Mouse (Mus musculus): ENCODE data around the gene Adgrg3. TPM values are rescaled to one million over a fixed set of nuclear protein-coding genes. Genes with fewer than 3 reads are reported as not detected.

Adgrg3 gene
- total RNA-seq, 1 experiment = 0.36 TPM

DNA sequence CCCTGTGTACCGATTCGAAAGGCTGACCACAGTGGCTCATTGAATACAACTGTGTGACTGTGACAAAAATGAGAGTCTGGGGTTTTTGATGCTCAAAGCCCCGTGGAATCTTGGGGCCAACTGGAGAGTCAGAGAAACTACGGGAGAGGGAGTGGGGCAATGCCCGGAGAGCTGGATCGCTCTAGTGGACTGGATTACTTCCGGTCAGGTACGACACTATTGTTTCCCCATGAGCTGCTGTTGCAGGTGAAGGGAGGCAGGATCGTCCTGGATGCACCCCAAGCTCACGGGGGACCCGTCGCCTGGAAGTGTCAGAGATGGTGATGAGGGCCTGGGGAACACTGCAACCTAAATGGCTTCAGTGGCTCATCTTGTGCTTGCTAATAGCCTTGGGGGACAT, 21.5 kb upstream of the Adgrg3 start:
- H3K9ac ChIP-seq (ENCODE audit: insufficient read depth, low read depth, low read length, poor library complexity, severe bottlenecking) = no peak overlapping the region

DNA sequence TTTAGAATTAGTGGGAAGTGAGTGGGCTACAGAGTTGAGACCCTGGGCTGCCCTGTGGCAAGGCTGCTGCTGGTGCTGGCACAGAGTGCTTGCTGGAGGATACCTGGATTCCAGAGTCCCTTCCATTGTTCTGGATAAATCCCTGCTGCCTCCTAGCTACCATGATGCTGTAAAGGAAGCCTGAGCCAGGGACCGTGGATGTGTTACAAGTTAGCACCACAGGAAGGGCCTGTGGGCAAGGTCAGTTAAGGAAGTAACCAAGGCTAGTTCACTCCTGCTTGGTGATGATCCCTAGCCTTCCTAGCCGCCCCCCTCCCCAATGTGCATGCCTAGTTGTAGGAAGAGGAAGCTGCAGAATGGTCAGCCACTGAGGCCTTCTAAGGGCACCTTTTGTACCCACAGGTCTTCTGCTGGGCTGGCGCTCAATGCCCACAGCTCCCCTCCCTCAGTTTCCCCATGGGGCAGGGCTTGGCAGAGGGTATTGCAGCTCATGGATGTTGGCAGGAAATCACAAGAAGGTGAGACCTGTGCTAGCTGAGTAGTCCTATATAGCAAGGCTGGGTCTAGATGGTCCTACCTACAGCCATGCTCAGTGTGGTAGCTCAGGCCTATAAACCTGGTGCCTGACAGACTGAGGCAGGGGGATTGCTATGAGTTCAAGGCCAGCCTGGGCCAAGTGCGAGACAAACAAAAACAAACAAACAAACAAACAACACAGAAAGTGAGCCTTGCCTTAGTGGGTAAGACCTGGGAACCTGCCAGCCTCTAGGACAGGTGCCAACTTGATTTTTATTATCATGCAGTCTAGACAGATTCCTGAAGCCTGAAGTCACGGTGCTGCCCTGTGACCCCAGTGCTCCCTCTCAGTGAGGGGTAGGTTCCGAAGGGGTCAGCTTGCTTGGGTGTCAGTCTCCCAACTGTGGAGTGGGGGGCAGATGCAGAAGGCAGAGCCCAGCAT, 20.3 kb upstream of the Adgrg3 start:
- no peak for DNase-seq (ENCODE audit: low read depth, low spot score)
- Histone ChIP-seq H3K9ac (ENCODE audit: insufficient read depth, low read depth, low read length, poor library complexity, severe bottlenecking) (no peak overlapping the region), H3K9me3 (ENCODE audit: control insufficient read depth, insufficient read depth, low read depth, low read length) (no peaks in the 10 kb centered on the region), H3K4me3 (ENCODE audit: insufficient read depth in 1 of 2, low read depth in 1 of 2, low read length in 2 of 2, poor library complexity in 1 of 2, severe bottlenecking in 1 of 2) (no peak overlapping the region), H3K36me3 (ENCODE audit: control insufficient read depth, insufficient read depth, low read length, poor library complexity, severe bottlenecking) (no peaks in the 10 kb centered on the region), H3K27ac (ENCODE audit: insufficient read depth, low read depth, low read length, poor library complexity, severe bottlenecking) (no peak overlapping the region), H3K4me1 (ENCODE audit: control insufficient read depth in 2 of 2, insufficient read depth in 2 of 2, low read length in 2 of 2, poor library complexity in 1 of 2) (peaks cover 6 to 22% of the 10 kb centered on the region in 2 experiments)
- in situ Hi-C loops (cut with MboI; ENCODE audit: low sequenced_read_pairs in 2 of 2, unreplicated experiment in 2 of 2) = no loop called here
- TF ChIP-seq ZC3H11A (IDR thresholded peaks at IDR 0.05; ENCODE audit: borderline replicate concordance, low read depth, low read length) (no peak), HCFC1 (IDR thresholded peaks at IDR 0.05; ENCODE audit: borderline replicate concordance, insufficient read depth, low read length) (no peak), MAFK (IDR thresholded peaks at IDR 0.05; ENCODE audit: insufficient read depth, low read depth, low read length) (no peak), CHD2 (IDR thresholded peaks at IDR 0.05; ENCODE audit: low read depth, low read length) (no peak), ZNF384 (IDR thresholded peaks at IDR 0.05; ENCODE audit: low read depth, low read length) (no peak)

More for the DNA sequence above, 21.5 kb upstream of the Adgrg3 start:
- in situ Hi-C loops (cut with MboI; ENCODE audit: low sequenced_read_pairs in 2 of 2, unreplicated experiment in 2 of 2) = no loop called here
- peaks cover 6 to 14% of the 10 kb centered on the region in 2 experiments for H3K4me1 ChIP-seq (ENCODE audit: control insufficient read depth in 2 of 2, insufficient read depth in 2 of 2, low read length in 2 of 2, poor library complexity in 1 of 2)
- TF ChIP-seq ZNF384 (IDR thresholded peaks at IDR 0.05; ENCODE audit: low read depth, low read length) (no peak), HCFC1 (IDR thresholded peaks at IDR 0.05; ENCODE audit: borderline replicate concordance, insufficient read depth, low read length) (no peak), MAFK (IDR thresholded peaks at IDR 0.05; ENCODE audit: insufficient read depth, low read depth, low read length) (no peak), ZC3H11A (IDR thresholded peaks at IDR 0.05; ENCODE audit: borderline replicate concordance, low read depth, low read length) (no peak), CHD2 (IDR thresholded peaks at IDR 0.05; ENCODE audit: low read depth, low read length) (no peak)
- no peak for DNase-seq (ENCODE audit: low read depth, low spot score)
- H3K27ac ChIP-seq (ENCODE audit: insufficient read depth, low read depth, low read length, poor library complexity, severe bottlenecking) = no peak overlapping the region
- no peaks in the 10 kb centered on the region for H3K9me3 ChIP-seq (ENCODE audit: control insufficient read depth, insufficient read depth, low read depth, low read length)
- H3K4me3 ChIP-seq (ENCODE audit: insufficient read depth in 1 of 2, low read depth in 1 of 2, low read length in 2 of 2, poor library complexity in 1 of 2, severe bottlenecking in 1 of 2) = no peak overlapping the region
- no peaks in the 10 kb centered on the region for H3K36me3 ChIP-seq (ENCODE audit: control insufficient read depth, insufficient read depth, low read length, poor library complexity, severe bottlenecking)

DNA sequence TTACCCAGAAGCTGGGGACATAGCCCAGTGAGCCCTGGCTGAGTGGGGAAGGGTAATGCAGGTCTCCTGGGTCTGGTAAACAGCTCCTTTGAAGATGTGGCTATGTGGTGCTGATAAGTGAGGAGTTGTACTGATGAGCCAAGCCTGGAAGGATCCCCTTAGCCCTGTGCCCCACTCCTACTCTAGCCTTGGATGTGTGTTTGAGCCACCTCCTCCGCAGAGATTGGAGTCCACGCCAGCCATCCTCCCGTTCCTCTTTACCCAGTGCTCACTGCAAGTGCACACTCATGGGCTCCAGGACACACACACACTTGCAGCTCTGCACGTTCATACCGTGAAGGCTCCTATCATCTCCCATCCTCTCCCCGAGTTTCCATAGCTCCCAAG, 19.6 kb upstream of the Adgrg3 start:
- no peaks in the 10 kb centered on the region for H3K36me3 ChIP-seq (ENCODE audit: control insufficient read depth, insufficient read depth, low read length, poor library complexity, severe bottlenecking)
- no peaks in the 10 kb centered on the region for H3K9me3 ChIP-seq (ENCODE audit: control insufficient read depth, insufficient read depth, low read depth, low read length)
- no peak for DNase-seq (ENCODE audit: low read depth, low spot score)
- in situ Hi-C loops (cut with MboI; ENCODE audit: low sequenced_read_pairs in 2 of 2, unreplicated experiment in 2 of 2) = no loop called here
- peaks cover 6 to 25% of the 10 kb centered on the region in 2 experiments for H3K4me1 ChIP-seq (ENCODE audit: control insufficient read depth in 2 of 2, insufficient read depth in 2 of 2, low read length in 2 of 2, poor library complexity in 1 of 2)
- TF ChIP-seq ZNF384 (IDR thresholded peaks at IDR 0.05; ENCODE audit: low read depth, low read length) = no peak
- TF ChIP-seq ZC3H11A (IDR thresholded peaks at IDR 0.05; ENCODE audit: borderline replicate concordance, low read depth, low read length) = no peak
- no peak for TF ChIP-seq HCFC1 (IDR thresholded peaks at IDR 0.05; ENCODE audit: borderline replicate concordance, insufficient read depth, low read length)
- no peak for TF ChIP-seq MAFK (IDR thresholded peaks at IDR 0.05; ENCODE audit: insufficient read depth, low read depth, low read length)
- no peak for TF ChIP-seq CHD2 (IDR thresholded peaks at IDR 0.05; ENCODE audit: low read depth, low read length)
- no peak overlapping the region for H3K4me3 ChIP-seq (ENCODE audit: insufficient read depth in 1 of 2, low read depth in 1 of 2, low read length in 2 of 2, poor library complexity in 1 of 2, severe bottlenecking in 1 of 2)
- H3K27ac ChIP-seq (ENCODE audit: insufficient read depth, low read depth, low read length, poor library complexity, severe bottlenecking) = no peak overlapping the region
- no peak overlapping the region for H3K9ac ChIP-seq (ENCODE audit: insufficient read depth, low read depth, low read length, poor library complexity, severe bottlenecking)

DNA sequence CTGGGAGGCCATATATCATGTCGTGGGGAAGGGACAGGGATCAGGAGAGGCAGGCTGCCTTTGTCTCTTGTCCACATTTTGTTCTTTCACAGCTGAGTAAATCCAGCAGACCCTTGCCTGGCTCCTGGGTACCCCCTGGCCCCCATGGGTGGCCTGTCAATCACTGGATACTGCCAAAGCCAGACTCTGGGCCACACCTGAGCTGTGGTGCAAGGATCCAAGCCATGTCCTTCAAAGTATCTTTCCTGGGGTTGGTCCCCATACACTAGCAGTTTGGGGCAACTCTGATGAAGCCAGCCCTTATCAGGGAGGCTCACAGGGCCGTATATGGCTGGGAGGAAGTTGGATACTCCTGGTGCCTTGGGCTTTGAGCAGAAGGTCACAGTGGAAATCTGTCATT, 19.1 kb upstream of the Adgrg3 start:
- Histone ChIP-seq H3K9me3 (ENCODE audit: control insufficient read depth, insufficient read depth, low read depth, low read length) (no peaks in the 10 kb centered on the region), H3K9ac (ENCODE audit: insufficient read depth, low read depth, low read length, poor library complexity, severe bottlenecking) (no peak overlapping the region), H3K36me3 (ENCODE audit: control insufficient read depth, insufficient read depth, low read length, poor library complexity, severe bottlenecking) (no peaks in the 10 kb centered on the region), H3K4me1 (ENCODE audit: control insufficient read depth in 2 of 2, insufficient read depth in 2 of 2, low read length in 2 of 2, poor library complexity in 1 of 2) (peaks cover 6 to 25% of the 10 kb centered on the region in 2 experiments), H3K27ac (ENCODE audit: insufficient read depth, low read depth, low read length, poor library complexity, severe bottlenecking) (no peak overlapping the region), H3K4me3 (ENCODE audit: insufficient read depth in 1 of 2, low read depth in 1 of 2, low read length in 2 of 2, poor library complexity in 1 of 2, severe bottlenecking in 1 of 2) (no peak overlapping the region)
- DNase-seq (ENCODE audit: low read depth, low spot score) = no peak
- TF ChIP-seq MAFK (IDR thresholded peaks at IDR 0.05; ENCODE audit: insufficient read depth, low read depth, low read length) = no peak
- no peak for TF ChIP-seq CHD2 (IDR thresholded peaks at IDR 0.05; ENCODE audit: low read depth, low read length)
- TF ChIP-seq ZC3H11A (IDR thresholded peaks at IDR 0.05; ENCODE audit: borderline replicate concordance, low read depth, low read length) = no peak
- no peak for TF ChIP-seq ZNF384 (IDR thresholded peaks at IDR 0.05; ENCODE audit: low read depth, low read length)
- TF ChIP-seq HCFC1 (IDR thresholded peaks at IDR 0.05; ENCODE audit: borderline replicate concordance, insufficient read depth, low read length) = no peak
- in situ Hi-C loops (cut with MboI; ENCODE audit: low sequenced_read_pairs in 2 of 2, unreplicated experiment in 2 of 2) = no loop called here
